Mouse (Mus musculus): ENCODE measurements around the gene H6pd.

The H6pd gene

GRCm38 (mm10) chr4:149942831-149943741, 65.7 kb downstream of the H6pd start:
- DNase-seq (ENCODE audit: low spot score) = no peak

DNA sequence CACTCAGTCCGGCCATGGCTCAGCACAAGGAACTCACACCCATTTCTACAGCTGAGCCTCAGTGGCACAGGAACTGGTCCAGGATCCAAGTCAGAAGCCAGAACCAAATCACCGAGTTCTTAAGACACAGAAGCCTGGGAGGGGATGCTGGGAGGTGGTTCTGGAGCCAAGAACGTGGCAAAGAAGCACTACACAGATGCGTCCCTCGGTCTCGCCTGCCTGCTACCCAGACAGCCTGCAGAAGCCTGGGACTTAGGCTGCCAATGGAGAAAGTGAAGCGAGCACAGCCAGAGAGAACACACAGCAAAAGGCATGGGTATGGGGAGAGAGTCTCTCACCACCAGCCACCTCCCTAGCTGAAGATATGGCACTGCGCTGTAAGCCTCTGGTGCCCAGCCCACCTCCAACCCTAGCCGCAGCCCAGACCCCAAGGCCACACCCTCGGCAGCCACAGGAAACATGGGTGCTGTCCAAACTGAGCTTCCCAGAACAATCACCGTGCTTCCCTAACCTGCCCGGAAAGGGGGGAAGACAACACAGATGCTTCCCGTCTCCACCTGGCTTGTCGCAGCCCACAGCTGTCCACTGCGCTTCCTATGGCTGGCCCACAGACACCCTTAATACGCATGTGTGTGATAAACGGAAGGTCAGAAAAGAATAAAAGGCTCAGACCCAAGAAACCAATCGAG, 67.6 kb downstream of the H6pd start:
- no peak for DNase-seq (ENCODE audit: low spot score)

DNA sequence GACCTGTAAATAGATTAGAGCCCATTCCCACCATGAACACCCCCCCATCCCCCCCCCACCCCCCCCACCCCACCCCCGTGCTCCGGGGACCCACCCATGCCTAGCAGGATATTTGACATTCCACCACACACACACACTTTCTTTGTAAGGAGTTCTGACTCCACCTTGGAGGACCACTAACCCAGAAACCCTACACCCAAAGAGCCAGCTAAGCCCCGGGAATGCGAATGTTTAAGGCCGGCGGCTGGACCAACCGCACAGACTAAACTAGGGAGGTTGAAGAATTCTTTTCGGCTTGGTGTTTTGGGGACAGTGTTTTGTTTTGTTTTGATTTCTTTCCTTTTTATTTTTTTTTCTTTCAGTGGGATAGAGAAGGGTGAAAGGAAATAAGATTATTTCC, 70.1 kb downstream of the H6pd start:
- no peak for DNase-seq (ENCODE audit: low spot score)

DNA sequence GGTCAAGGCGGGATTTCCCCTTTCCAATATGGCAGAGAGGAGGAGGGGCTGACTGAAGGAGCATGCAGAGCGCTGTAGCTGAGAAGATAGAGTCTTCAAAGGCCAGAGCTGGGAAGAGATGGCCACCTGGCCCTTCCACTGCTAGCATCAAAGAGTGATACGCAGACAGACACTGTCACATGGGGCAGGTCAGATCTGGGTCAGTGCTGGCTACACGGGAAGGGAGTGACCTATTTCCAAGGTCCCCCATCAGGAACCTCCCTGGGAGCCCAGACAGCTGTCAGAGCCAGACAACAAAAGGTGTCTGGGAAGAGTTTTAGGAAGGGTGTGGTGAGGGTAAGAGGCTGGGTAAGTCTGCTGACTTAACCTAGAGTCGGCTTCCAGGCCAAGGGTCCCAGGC, 71.9 kb downstream of the H6pd start:
- no peak for DNase-seq (ENCODE audit: low spot score)

GRCm38 (mm10) chr4:149935470-149935869, 73.4 kb downstream of the H6pd start:
- DNase-seq (ENCODE audit: low spot score) = no peak

DNA sequence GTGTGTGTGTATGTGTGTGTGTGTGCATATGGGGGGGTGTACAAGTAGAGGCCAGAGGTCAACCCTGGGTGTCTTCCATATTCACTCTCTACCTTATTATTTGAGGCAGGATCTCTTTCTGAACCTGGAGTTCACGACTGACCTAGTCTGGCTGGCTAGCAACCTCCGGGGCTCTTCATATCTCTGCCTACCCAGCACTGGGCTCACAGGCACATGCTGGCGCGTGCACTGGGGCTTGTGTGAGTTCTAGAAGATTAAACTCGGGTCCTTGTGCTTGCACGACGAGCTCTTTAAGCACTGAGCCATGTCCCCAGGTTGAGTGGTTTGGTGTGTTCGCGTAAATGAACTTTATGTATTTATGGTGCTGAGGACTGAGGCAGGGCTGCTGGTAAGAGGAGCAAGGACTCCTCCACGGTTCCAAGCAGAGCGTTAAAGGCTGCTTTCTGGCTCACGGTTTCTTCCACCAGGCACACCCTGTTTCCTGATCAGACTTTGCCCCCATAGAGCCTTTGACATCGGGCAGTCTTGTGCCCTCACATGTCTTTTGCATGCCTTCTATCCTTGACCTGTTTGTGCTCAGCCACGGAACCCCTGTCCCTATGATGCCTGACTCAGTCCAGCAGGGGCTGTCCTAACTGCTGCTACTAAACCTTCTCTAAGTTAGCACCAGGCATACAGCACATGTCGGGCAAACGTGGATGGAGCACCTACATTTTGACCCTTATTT, 75.1 kb downstream of the H6pd start:
- no peak for DNase-seq (ENCODE audit: low spot score)

DNA sequence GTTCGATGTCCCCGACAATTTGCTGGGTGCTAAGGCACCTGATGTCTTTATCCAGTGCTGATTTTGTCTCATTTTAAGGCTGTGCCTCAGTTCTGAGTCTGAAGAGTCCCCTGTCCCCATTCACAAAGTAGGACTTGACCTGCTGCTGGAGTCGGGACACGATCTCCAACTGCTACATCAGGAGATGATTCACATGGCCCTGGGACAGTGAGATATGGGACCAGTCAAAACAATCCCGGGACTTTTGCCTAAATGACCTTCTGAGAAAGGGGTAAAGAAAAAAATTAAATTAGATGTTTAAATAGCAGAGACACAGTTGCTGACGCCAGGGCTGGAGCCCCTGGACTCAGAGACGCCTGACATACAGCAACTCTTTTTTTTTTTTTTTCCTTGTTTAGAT, 75.8 kb downstream of the H6pd start:
- DNase-seq (ENCODE audit: low spot score) = no peak

- no peak for DNase-seq (ENCODE audit: low spot score)
These were observed 76.6 kb downstream of the H6pd start for GRCm38 (mm10) chr4:149932108-149932815.

GRCm38 (mm10) chr4:149930755-149931154, 78.1 kb downstream of the H6pd start:
- DNase-seq (ENCODE audit: low spot score) = no peak

Measured in left cerebral cortex, adult 11 months (tissue).